Mouse (Mus musculus): ENCODE measurements around the gene Tufm. TPM values are rescaled to one million over a fixed set of nuclear protein-coding genes. Genes with fewer than 3 reads are reported as not detected.
"Not testable (repeated sequence)": the region's sequence is repeated elsewhere in the genome, so short reads cannot be mapped to it uniquely, and the experiment has no call there.

Gene Tufm
- polyA plus RNA-seq, 1 experiment from 2014 or later, result 122 TPM

DNA sequence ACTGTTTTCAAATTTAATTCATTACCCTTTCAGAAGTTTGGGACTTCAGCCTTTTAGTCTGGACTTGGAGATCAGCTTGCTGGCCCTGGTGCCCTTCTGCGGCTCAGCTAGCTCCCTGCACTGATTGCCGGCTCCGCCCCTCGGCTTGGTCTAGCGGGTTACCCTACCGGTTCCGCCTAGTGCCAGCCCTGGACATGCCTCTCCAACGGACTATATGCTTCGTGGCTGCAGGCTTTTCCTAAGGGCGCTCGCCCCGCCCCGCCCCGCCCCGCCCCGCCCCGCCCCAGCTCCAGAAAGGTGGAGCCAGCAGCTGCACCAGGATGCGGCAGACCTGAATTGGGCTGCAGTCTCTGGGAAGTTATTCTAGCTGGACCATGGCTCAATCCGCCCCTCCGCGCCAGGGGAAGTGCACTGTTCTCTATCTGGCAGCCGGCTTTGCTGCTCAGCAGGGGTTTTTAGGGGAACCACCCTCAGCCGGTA is 4.7 kb upstream of the Tufm start:
- H3K9me3 ChIP-seq, result peaks cover 3% of the 10 kb centered on the region; the same call in 1 of the 2 replicates
- no peaks in the 10 kb centered on the region for H3K36me3 ChIP-seq
- no peaks in the 10 kb centered on the region for H3K27me3 ChIP-seq
- H3K4me3 ChIP-seq, result peak overlapping the region; percentile 28
- H3K9ac ChIP-seq, result peak overlapping the region; percentile 65
- H3K4me2 ChIP-seq, result peak overlapping the region; percentile 58
- peak overlapping the region; percentile 55 for H3K27ac ChIP-seq (replicated peaks)
- peaks cover 10% of the 10 kb centered on the region for H3K4me1 ChIP-seq (replicated peaks)
- under 1% methylated on average over 23 of the region's 23 CpGs for WGBS
- peak; percentile 29 for ATAC-seq (ENCODE audit: low read depth)

- ATAC-seq (ENCODE audit: low read depth), result 0 out of 2 replicates have a peak, but pooled peaks have one; percentile 9
- 25% methylated on average over 19 of the region's 25 CpGs for WGBS
- H3K27me3 ChIP-seq; H3K27ac ChIP-seq (replicated peaks); H3K9me3 ChIP-seq: not testable (repeated sequence)
- H3K4me2 ChIP-seq, result peak overlapping the region; percentile 98
- H3K4me3 ChIP-seq, result peak overlapping the region; percentile 70
- peaks cover 36% of the 10 kb centered on the region for H3K36me3 ChIP-seq
- peak overlapping the region; percentile 84 for H3K9ac ChIP-seq
- H3K4me1 ChIP-seq (replicated peaks), result peaks cover 22% of the 10 kb centered on the region
Observed at GRCm38 (mm10) chr7:126487617-126488385, 640 bp downstream of the Tufm start.

DNA sequence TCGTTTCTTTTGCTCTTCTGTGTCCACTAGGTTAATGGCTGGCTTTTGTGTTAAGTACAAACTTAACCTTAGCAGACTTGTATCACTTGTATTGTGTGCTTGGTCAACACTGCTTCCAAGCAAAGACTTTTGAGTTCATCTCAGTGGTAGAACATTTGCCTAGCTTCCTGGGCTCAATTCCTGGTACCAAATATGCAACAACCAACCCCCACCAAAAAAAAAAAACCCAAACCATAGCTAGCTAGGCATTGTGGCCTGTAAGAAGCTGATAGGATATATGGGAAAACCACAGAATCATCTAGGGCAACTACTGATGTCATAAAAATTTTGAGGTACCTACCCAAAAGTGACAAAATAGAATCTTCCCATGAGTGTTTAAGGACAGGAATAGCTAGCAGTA is 3.8 kb downstream of the Tufm start:
- Histone ChIP-seq H3K27ac (replicated peaks) (no peak overlapping the region), H3K9me3 (no peaks in the 10 kb centered on the region), H3K4me1 (replicated peaks) (peaks cover 22% of the 10 kb centered on the region), H3K36me3 (peaks cover 68% of the 10 kb centered on the region), H3K4me3 (no peak overlapping the region), H3K9ac (no peak overlapping the region), H3K4me2 (no peak overlapping the region), H3K27me3 (no peaks in the 10 kb centered on the region)
- ATAC-seq (ENCODE audit: low read depth), result no peak
- 84% methylated on average over 1 of the region's 1 CpGs for WGBS

GRCm38 (mm10) chr7:126491973-126492372 is 4.8 kb downstream of the Tufm start:
- Histone ChIP-seq H3K4me3 (no peak overlapping the region), H3K9me3 (no peaks in the 10 kb centered on the region), H3K36me3 (peaks cover 78% of the 10 kb centered on the region), H3K27me3 (no peaks in the 10 kb centered on the region), H3K27ac (replicated peaks) (0 out of 2 replicates have a peak overlapping the region, but pooled peaks have one; percentile 42), H3K9ac (no peak overlapping the region), H3K4me2 (no peak overlapping the region), H3K4me1 (replicated peaks) (peaks cover 18% of the 10 kb centered on the region)
- WGBS, result 39% methylated on average over 11 of the region's 11 CpGs
- no peak for ATAC-seq (ENCODE audit: low read depth)

GRCm38 (mm10) chr7:126494120-126494519 is 7.0 kb downstream of the Tufm start:
- peaks cover 6% of the 10 kb centered on the region for H3K4me1 ChIP-seq (replicated peaks)
- H3K4me2 ChIP-seq, result no peak overlapping the region
- no peak overlapping the region for H3K27ac ChIP-seq (replicated peaks)
- H3K27me3 ChIP-seq, result no peaks in the 10 kb centered on the region
- H3K36me3 ChIP-seq, result peaks cover 97% of the 10 kb centered on the region
- no peaks in the 10 kb centered on the region for H3K9me3 ChIP-seq
- no peak overlapping the region for H3K9ac ChIP-seq
- WGBS, result 89% methylated on average over 6 of the region's 6 CpGs
- no peak for ATAC-seq (ENCODE audit: low read depth)
- no peak overlapping the region for H3K4me3 ChIP-seq

- H3K36me3 ChIP-seq, result peaks cover 97% of the 10 kb centered on the region
- H3K27me3 ChIP-seq, result no peaks in the 10 kb centered on the region
- no peak overlapping the region for H3K4me3 ChIP-seq
- H3K4me1 ChIP-seq (replicated peaks), result peaks cover 22% of the 10 kb centered on the region
- WGBS, result 89% methylated on average over 5 of the region's 5 CpGs
- no peak for ATAC-seq (ENCODE audit: low read depth)
- H3K27ac ChIP-seq (replicated peaks), result no peak overlapping the region
- no peaks in the 10 kb centered on the region for H3K9me3 ChIP-seq
- no peak overlapping the region for H3K9ac ChIP-seq
- H3K4me2 ChIP-seq, result no peak overlapping the region
Observed at GRCm38 (mm10) chr7:126496475-126496874, 9.3 kb downstream of the Tufm start.

GRCm38 (mm10) chr7:126497966-126498365 is 10.8 kb downstream of the Tufm start:
- H3K4me1 ChIP-seq (replicated peaks), result peaks cover 17% of the 10 kb centered on the region
- H3K36me3 ChIP-seq, result peaks cover 82% of the 10 kb centered on the region
- no peak overlapping the region for H3K9ac ChIP-seq
- H3K4me2 ChIP-seq, result no peak overlapping the region
- 87% methylated on average over 12 of the region's 12 CpGs for WGBS
- H3K4me3 ChIP-seq, result no peak overlapping the region
- no peak overlapping the region for H3K27ac ChIP-seq (replicated peaks)
- no peak for ATAC-seq (ENCODE audit: low read depth)
- no peaks in the 10 kb centered on the region for H3K9me3 ChIP-seq
- H3K27me3 ChIP-seq, result no peaks in the 10 kb centered on the region

- Histone ChIP-seq H3K4me3 (no peak overlapping the region), H3K9me3 (no peaks in the 10 kb centered on the region), H3K27me3 (no peaks in the 10 kb centered on the region), H3K9ac (no peak overlapping the region), H3K4me2 (no peak overlapping the region), H3K36me3 (peaks cover 68% of the 10 kb centered on the region), H3K27ac (replicated peaks) (no peak overlapping the region), H3K4me1 (replicated peaks) (peaks cover 24% of the 10 kb centered on the region)
- no peak for ATAC-seq (ENCODE audit: low read depth)
- 92% methylated on average over 7 of the region's 7 CpGs for WGBS
Observed at GRCm38 (mm10) chr7:126499416-126499815, 12.3 kb downstream of the Tufm start.

GRCm38 (mm10) chr7:126501684-126502022 is 14.5 kb downstream of the Tufm start:
- Histone ChIP-seq H3K36me3 (peaks cover 45% of the 10 kb centered on the region), H3K4me3 (peak overlapping the region; percentile 100), H3K4me1 (replicated peaks) (peaks cover 24% of the 10 kb centered on the region), H3K9me3 (no peaks in the 10 kb centered on the region), H3K9ac (peak overlapping the region; percentile 100), H3K4me2 (peak overlapping the region; percentile 88), H3K27ac (replicated peaks) (peak overlapping the region; percentile 99), H3K27me3 (no peaks in the 10 kb centered on the region)
- ATAC-seq (ENCODE audit: low read depth), result 0 out of 2 replicates have a peak, but pooled peaks have one; percentile 0
- 4% methylated on average over 9 of the region's 9 CpGs for WGBS

GRCm38 (mm10) chr7:126502023-126502741 is 15.0 kb downstream of the Tufm start:
- no peaks in the 10 kb centered on the region for H3K9me3 ChIP-seq
- peak overlapping the region; percentile 100 for H3K4me3 ChIP-seq
- WGBS, result under 1% methylated on average over 55 of the region's 57 CpGs
- peaks cover 40% of the 10 kb centered on the region for H3K36me3 ChIP-seq
- H3K9ac ChIP-seq, result peak overlapping the region; percentile 100
- H3K27me3 ChIP-seq, result no peaks in the 10 kb centered on the region
- H3K27ac ChIP-seq (replicated peaks), result peak overlapping the region; percentile 99
- H3K4me1 ChIP-seq (replicated peaks), result peaks cover 24% of the 10 kb centered on the region
- peak; percentile 91 for ATAC-seq (ENCODE audit: low read depth)
- H3K4me2 ChIP-seq, result peak overlapping the region; percentile 88

GRCm38 (mm10) chr7:126502751-126503150 is 15.6 kb downstream of the Tufm start:
- WGBS, result under 1% methylated on average over 40 of the region's 40 CpGs
- H3K4me3 ChIP-seq, result peak overlapping the region; percentile 100
- H3K4me1 ChIP-seq (replicated peaks), result peaks cover 24% of the 10 kb centered on the region
- peak overlapping the region; percentile 100 for H3K9ac ChIP-seq
- peak overlapping the region; percentile 99 for H3K27ac ChIP-seq (replicated peaks)
- no peaks in the 10 kb centered on the region for H3K9me3 ChIP-seq
- ATAC-seq (ENCODE audit: low read depth), result no peak; the same call in 1 of the 2 replicates
- H3K36me3 ChIP-seq, result peaks cover 34% of the 10 kb centered on the region
- peak overlapping the region; percentile 88 for H3K4me2 ChIP-seq
- no peaks in the 10 kb centered on the region for H3K27me3 ChIP-seq

DNA sequence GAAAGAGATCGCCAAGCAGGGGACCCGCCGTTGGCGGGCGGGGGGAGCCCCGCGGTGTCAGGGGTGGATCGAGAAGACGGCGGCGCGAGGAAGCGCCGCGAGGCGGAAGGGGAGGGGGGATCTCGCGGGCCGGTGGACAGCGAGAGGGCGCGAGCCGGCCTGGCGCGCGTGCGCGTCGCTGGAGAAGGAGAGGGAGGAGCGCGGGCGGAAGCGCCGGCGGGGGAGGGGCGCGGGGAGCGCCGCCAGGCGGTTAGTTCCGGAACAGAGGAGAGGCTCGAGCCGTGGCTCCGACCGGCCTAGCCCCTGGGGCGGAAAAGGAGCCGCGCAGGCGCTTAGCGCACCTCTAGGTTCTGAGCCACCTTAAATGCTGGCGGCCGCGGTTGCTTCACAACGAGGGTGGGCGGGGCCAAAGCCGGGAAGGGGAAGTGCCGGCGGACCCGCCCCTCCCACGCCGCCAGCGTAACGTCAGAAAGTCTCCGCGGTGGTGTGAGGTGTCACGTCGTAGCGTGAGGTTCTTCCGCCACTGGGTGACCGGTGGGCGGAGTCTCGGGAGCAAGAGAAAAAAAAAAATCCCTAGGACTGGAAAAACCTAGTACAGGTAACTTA is 16.2 kb downstream of the Tufm start, which contains the start of gene Atxn2l:
Gene Atxn2l (minus strand): TSS at position 165 of the 606 bp plus-strand sequence.
- under 1% methylated on average over 65 of the region's 72 CpGs for WGBS
- Histone ChIP-seq H3K27me3 (no peaks in the 10 kb centered on the region), H3K4me3 (peak within 1 kb of the TSS; percentile 100), H3K4me1 (replicated peaks) (peaks cover 24% of the 10 kb centered on the region), H3K9ac (peak within 1 kb of the TSS; percentile 100), H3K27ac (replicated peaks) (peak within 1 kb of the TSS; percentile 99), H3K9me3 (no peaks in the 10 kb centered on the region), H3K36me3 (peaks cover 28% of the 10 kb centered on the region), H3K4me2 (peak within 1 kb of the TSS; percentile 88)
- ATAC-seq (ENCODE audit: low read depth), result peak; percentile 87
